Mouse (Mus musculus) ovary, adult 10 weeks (tissue): ENCODE results near the gene Rab35. TPM values are rescaled to one million over a fixed set of nuclear protein-coding genes. Genes with fewer than 3 reads are reported as not detected.

Source experiments
- polyA plus RNA-seq: library from polyadenylated mRNA; stranded (reverse); fragments of 350-450 nt; fragmentation: Illumina TruSeq; extraction: RNeasy Lipid Tissue Mini Kit (QIAGEN cat#74804); gene quantifications from one replicate; pipeline ENCODE4 v1.2.3, GENCODE M21; 2014

Rab35 gene
- polyA plus RNA-seq: 17.9 TPM

GRCm38 (mm10) chr5:115631505-115632357, at the start of gene Rab35:
TSS of gene Rab35 (plus strand) at chr5:115631908.

Other genes starting within 250 kb of the Rab35 start
- 5.6 TPM for gene Msi1, start 202.3 kb upstream of the Rab35 start, polyA plus RNA-seq
- gene Pla2g1b, start 165.6 kb upstream of the Rab35 start, polyA plus RNA-seq: not detected
- 8.2 TPM for gene Sirt4, start 147.2 kb upstream of the Rab35 start, polyA plus RNA-seq
- 3.5 TPM for gene Pxn, start 125.2 kb upstream of the Rab35 start, polyA plus RNA-seq
- 52.5 TPM for gene Rplp0, start 72.4 kb upstream of the Rab35 start, polyA plus RNA-seq
- 2.7 TPM for gene Gcn1l1, start 66.7 kb upstream of the Rab35 start, polyA plus RNA-seq
- 1.5 TPM for gene Bicdl1, start 99.7 kb downstream of the Rab35 start, polyA plus RNA-seq
- gene Cit, start 213.4 kb downstream of the Rab35 start, polyA plus RNA-seq: 1.6 TPM